Mouse (Mus musculus): ENCODE measurements at regions not wholly inside any gene's neighbourhood (a gene's known extent, or its start where the extent isn't known, plus 50 kb on each side); places are given as distances from the start of the nearest gene placed in this dataset.

GRCm38 (mm10) chr10:8615452-8616025, 96.9 kb upstream of the Ust start:
- no peak overlapping the region for H3K9ac ChIP-seq (ENCODE audit: low read length)
- no peaks in the 10 kb centered on the region for H3K4me1 ChIP-seq (ENCODE audit: control insufficient read depth, insufficient read depth, low read length)
- no peaks in the 10 kb centered on the region for H3K36me3 ChIP-seq (ENCODE audit: control insufficient read depth, insufficient read depth)
- 74% methylated on average over 4 of the region's 4 CpGs for WGBS
- no peaks in the 10 kb centered on the region for H3K9me3 ChIP-seq (replicated peaks; ENCODE audit: control insufficient read depth, low read length)
- H3K4me2 ChIP-seq (ENCODE audit: low read depth, low read length) = no peak overlapping the region
- no peak overlapping the region for H3K4me3 ChIP-seq (ENCODE audit: low read length)
- no peak for ATAC-seq (replicated peaks; ENCODE audit: extremely low read depth, insufficient read depth, low FRiP score)
- H3K27ac ChIP-seq (ENCODE audit: low read length) = no peak overlapping the region
- no peaks in the 10 kb centered on the region for H3K27me3 ChIP-seq (ENCODE audit: control insufficient read depth, insufficient read depth, low read length)

- Histone ChIP-seq H3K27ac (ENCODE audit: low read length) (no peak overlapping the region), H3K36me3 (ENCODE audit: control insufficient read depth, insufficient read depth) (no peaks in the 10 kb centered on the region), H3K9me3 (replicated peaks; ENCODE audit: control insufficient read depth, low read length) (no peaks in the 10 kb centered on the region), H3K4me1 (ENCODE audit: control insufficient read depth, insufficient read depth, low read length) (no peaks in the 10 kb centered on the region; the same call in 1 of the 2 replicates), H3K4me2 (ENCODE audit: low read depth, low read length) (no peak overlapping the region), H3K27me3 (ENCODE audit: control insufficient read depth, insufficient read depth, low read length) (no peaks in the 10 kb centered on the region), H3K4me3 (ENCODE audit: low read length) (no peak overlapping the region), H3K9ac (ENCODE audit: low read length) (no peak overlapping the region)
- no peak for ATAC-seq (replicated peaks; ENCODE audit: extremely low read depth, insufficient read depth, low FRiP score)
- 79% methylated on average over 5 of the region's 5 CpGs for WGBS
These were observed 71.4 kb upstream of the Ust start for GRCm38 (mm10) chr10:8589871-8590533.

GRCm38 (mm10) chr10:8589106-8589505, 70.5 kb upstream of the Ust start:
- Histone ChIP-seq H3K27ac (ENCODE audit: low read length) (no peak overlapping the region), H3K4me1 (ENCODE audit: control insufficient read depth, insufficient read depth, low read length) (no peaks in the 10 kb centered on the region; the same call in 1 of the 2 replicates), H3K27me3 (ENCODE audit: control insufficient read depth, insufficient read depth, low read length) (no peaks in the 10 kb centered on the region), H3K36me3 (ENCODE audit: control insufficient read depth, insufficient read depth) (no peaks in the 10 kb centered on the region), H3K9ac (ENCODE audit: low read length) (no peak overlapping the region), H3K4me2 (ENCODE audit: low read depth, low read length) (no peak overlapping the region), H3K9me3 (replicated peaks; ENCODE audit: control insufficient read depth, low read length) (no peaks in the 10 kb centered on the region), H3K4me3 (ENCODE audit: low read length) (no peak overlapping the region)
- WGBS = 88% methylated on average over 1 of the region's 1 CpGs
- no peak for ATAC-seq (replicated peaks; ENCODE audit: extremely low read depth, insufficient read depth, low FRiP score)

GRCm38 (mm10) chr10:8584389-8584908, 65.8 kb upstream of the Ust start:
- ATAC-seq (replicated peaks; ENCODE audit: extremely low read depth, insufficient read depth, low FRiP score) = no peak
- H3K27ac ChIP-seq (ENCODE audit: low read length) = no peak overlapping the region
- no peaks in the 10 kb centered on the region for H3K36me3 ChIP-seq (ENCODE audit: control insufficient read depth, insufficient read depth)
- no peaks in the 10 kb centered on the region for H3K9me3 ChIP-seq (replicated peaks; ENCODE audit: control insufficient read depth, low read length)
- WGBS = 87% methylated on average over 3 of the region's 3 CpGs
- no peaks in the 10 kb centered on the region for H3K27me3 ChIP-seq (ENCODE audit: control insufficient read depth, insufficient read depth, low read length)
- no peak overlapping the region for H3K9ac ChIP-seq (ENCODE audit: low read length)
- no peak overlapping the region for H3K4me2 ChIP-seq (ENCODE audit: low read depth, low read length)
- H3K4me3 ChIP-seq (ENCODE audit: low read length) = no peak overlapping the region
- H3K4me1 ChIP-seq (ENCODE audit: control insufficient read depth, insufficient read depth, low read length) = no peaks in the 10 kb centered on the region

- WGBS = 71% methylated on average over 7 of the region's 7 CpGs
- Histone ChIP-seq H3K36me3 (ENCODE audit: control insufficient read depth, insufficient read depth) (no peaks in the 10 kb centered on the region), H3K4me1 (ENCODE audit: control insufficient read depth, insufficient read depth, low read length) (no peaks in the 10 kb centered on the region), H3K9me3 (replicated peaks; ENCODE audit: control insufficient read depth, low read length) (no peaks in the 10 kb centered on the region), H3K27ac (ENCODE audit: low read length) (no peak overlapping the region), H3K9ac (ENCODE audit: low read length) (no peak overlapping the region), H3K4me2 (ENCODE audit: low read depth, low read length) (no peak overlapping the region), H3K4me3 (ENCODE audit: low read length) (no peak overlapping the region), H3K27me3 (ENCODE audit: control insufficient read depth, insufficient read depth, low read length) (no peaks in the 10 kb centered on the region)
- no peak for ATAC-seq (replicated peaks; ENCODE audit: extremely low read depth, insufficient read depth, low FRiP score)
These were observed 65.1 kb upstream of the Ust start for GRCm38 (mm10) chr10:8583552-8584388.

- Histone ChIP-seq H3K9ac (ENCODE audit: low read length) (no peak overlapping the region), H3K36me3 (ENCODE audit: control insufficient read depth, insufficient read depth) (no peaks in the 10 kb centered on the region), H3K27ac (ENCODE audit: low read length) (no peak overlapping the region), H3K4me2 (ENCODE audit: low read depth, low read length) (no peak overlapping the region), H3K9me3 (replicated peaks; ENCODE audit: control insufficient read depth, low read length) (no peaks in the 10 kb centered on the region), H3K4me1 (ENCODE audit: control insufficient read depth, insufficient read depth, low read length) (no peaks in the 10 kb centered on the region), H3K4me3 (ENCODE audit: low read length) (no peak overlapping the region), H3K27me3 (ENCODE audit: control insufficient read depth, insufficient read depth, low read length) (no peaks in the 10 kb centered on the region)
- no peak for ATAC-seq (replicated peaks; ENCODE audit: extremely low read depth, insufficient read depth, low FRiP score)
- 93% methylated on average over 2 of the region's 2 CpGs for WGBS
These were observed 61.7 kb upstream of the Ust start for GRCm38 (mm10) chr10:8580298-8580697.

GRCm38 (mm10) chr10:8577642-8578356, 59.2 kb upstream of the Ust start:
- H3K27ac ChIP-seq (ENCODE audit: low read length) = no peak overlapping the region
- H3K4me1 ChIP-seq (ENCODE audit: control insufficient read depth, insufficient read depth, low read length) = no peaks in the 10 kb centered on the region
- H3K9ac ChIP-seq (ENCODE audit: low read length) = no peak overlapping the region
- 84% methylated on average over 6 of the region's 6 CpGs for WGBS
- no peak overlapping the region for H3K4me3 ChIP-seq (ENCODE audit: low read length)
- no peak overlapping the region for H3K4me2 ChIP-seq (ENCODE audit: low read depth, low read length)
- ATAC-seq (replicated peaks; ENCODE audit: extremely low read depth, insufficient read depth, low FRiP score) = no peak
- H3K27me3 ChIP-seq (ENCODE audit: control insufficient read depth, insufficient read depth, low read length) = no peaks in the 10 kb centered on the region
- H3K36me3 ChIP-seq (ENCODE audit: control insufficient read depth, insufficient read depth) = no peaks in the 10 kb centered on the region
- H3K9me3 ChIP-seq (replicated peaks; ENCODE audit: control insufficient read depth, low read length) = no peaks in the 10 kb centered on the region
